Mouse (Mus musculus) kidney, adult 2 months (tissue): Measurements from ENCODE around the gene Poldip2.

Source experiments
- CTCF ChIP-seq: fragments of 200-500 bp; conservative IDR thresholded peaks from 2 replicates; pipeline ENCODE4 v1.5.1; 2011; ENCODE audit warnings: low read depth, mild to moderate bottlenecking, control low read depth, low read length, moderate library complexity, mixed read lengths; ENCODE audit not compliant: insufficient read depth, insufficient read length
- POLR2A ChIP-seq: fragments of 200-500 bp; IDR thresholded peaks from one replicate; pipeline ENCODE4 v1.6.1; 2011; ENCODE audit warnings: low read depth, low read length, control low read depth

GRCm38 (mm10) chr11:78566775-78567174 is 54.8 kb downstream of the Poldip2 start:
- TF ChIP-seq POLR2A, result no peak
- no peak for TF ChIP-seq CTCF
